Mouse (Mus musculus) left cerebral cortex, adult 8-10 months (tissue): Measurements from ENCODE around the gene Gbp2. TPM values are rescaled to one million over a fixed set of nuclear protein-coding genes. Genes with fewer than 3 reads are reported as not detected.

Source experiments
- microRNA-seq, 2 experiments: library from miRNA; unstranded; fragments of <30 nt; microRNA quantifications; one replicate each; pipeline ENCODE4 v1.2.0; 2022
- total RNA-seq, 4 experiments: library from RNA; stranded (reverse); gene quantifications; 2 replicates each; pipeline ENCODE4 v1.2.4; 2022

Gbp2 gene
- total RNA-seq, 4 experiments from 2014 or later: 2.4 to 4.8 (median 3.5) TPM

Small RNA genes within 50 kb of the gene (microRNA-seq; reads per million reads assigned to microRNA genes)
- gene Mir6381: 0 reads per million in 2 experiments

Other genes with a start within 250 kb of the Gbp2 start
- 10 to 100 TPM; 19.5 to 27.0 (median 25.2) TPM for gene Pdlim5, start 224.9 kb upstream of the Gbp2 start, total RNA-seq
- 1 to 10 TPM; 2.4 to 5.2 (median 3.3) TPM for gene Gbp5, start 126.6 kb upstream of the Gbp2 start, total RNA-seq
- 1 to 10 TPM; 2.9 to 3.4 (median 3.3) TPM for gene Gbp7, start 90.3 kb upstream of the Gbp2 start, total RNA-seq
- 10 to 100 TPM in 1 of 4 experiments, 1 to 10 TPM in 3; 7.9 to 11.0 (median 8.5) TPM for gene Gbp3, start 60.6 kb upstream of the Gbp2 start, total RNA-seq
- not detected for gene Gbp2b, start 25.8 kb upstream of the Gbp2 start, total RNA-seq
- gene Kyat3, start 80.4 kb downstream of the Gbp2 start, total RNA-seq: 1 to 10 TPM; 7.7 to 9.0 (median 8.3) TPM
- gene Gtf2b, start 144.4 kb downstream of the Gbp2 start, total RNA-seq: 10 to 100 TPM; 37.2 to 45.1 (median 40.0) TPM